Mouse (Mus musculus) midbrain, embryonic 12.5 days (tissue): ENCODE measurements around the gene Mcm8. TPM values are rescaled to one million over a fixed set of nuclear protein-coding genes. Genes with fewer than 3 reads are reported as not detected.
A peak's percentile ranks its signal among the peaks of the same experiment; 100 is the strongest.

Source experiments
- ATAC-seq: fragments of 200-750 bp; cut with Nextera tagmentation; 2 replicates; pipeline ENCODE4 v1.8.0; 2017; ENCODE audit warnings: low read depth, moderate TSS enrichment, moderate library complexity; ENCODE audit not compliant: low FRiP score
- H3K27ac ChIP-seq: fragments of 300-500 bp; sonication (generic); replicated peaks from 2 replicates; pipeline ENCODE4 v1.5.1; 2016; ENCODE audit warnings: mild to moderate bottlenecking
- H3K27me3 ChIP-seq: fragments of 300-500 bp; sonication (generic); 2 replicates; pipeline ENCODE4 v1.6.1; 2016; ENCODE audit warnings: mild to moderate bottlenecking
- H3K36me3 ChIP-seq: fragments of 300-500 bp; sonication (generic); 2 replicates; pipeline ENCODE4 v1.6.1; 2016
- H3K4me1 ChIP-seq: fragments of 300-500 bp; sonication (generic); 2 replicates; pipeline ENCODE4 v1.6.1; 2016
- H3K4me2 ChIP-seq: fragments of 300-500 bp; sonication (generic); replicated peaks from 2 replicates; pipeline ENCODE4 v1.6.1; 2016; ENCODE audit warnings: mild to moderate bottlenecking, moderate library complexity
- H3K4me3 ChIP-seq: fragments of 300-500 bp; sonication (generic); 2 replicates; pipeline ENCODE4 v1.5.1; 2016; ENCODE audit warnings: mild to moderate bottlenecking
- H3K9ac ChIP-seq: fragments of 300-500 bp; sonication (generic); replicated peaks from 2 replicates; pipeline ENCODE4 v1.6.1; 2016; ENCODE audit warnings: mild to moderate bottlenecking, moderate library complexity
- H3K9me3 ChIP-seq: fragments of 300-500 bp; sonication (generic); 2 replicates; pipeline ENCODE4 v1.6.1; 2016; ENCODE audit warnings: mild to moderate bottlenecking
- WGBS: fragments of 180-500 bp; shearing (Covaris S2); methylation state at CpG from one replicate; pipeline ENCODE4 v1.1.7; 2016; 5-methylcytosine and 5-hydroxymethylcytosine counted together
- polyA plus RNA-seq: library from polyadenylated mRNA; unstranded; fragments of >200 nt; fragmentation: Nextera tagmentation; extraction: Ambion mirVana; gene quantifications from 2 replicates; pipeline ENCODE4 v1.2.1, GENCODE M21; 2016

The Mcm8 gene
- polyA plus RNA-seq: 18.8 and 18.9 TPM in 2 replicates

DNA sequence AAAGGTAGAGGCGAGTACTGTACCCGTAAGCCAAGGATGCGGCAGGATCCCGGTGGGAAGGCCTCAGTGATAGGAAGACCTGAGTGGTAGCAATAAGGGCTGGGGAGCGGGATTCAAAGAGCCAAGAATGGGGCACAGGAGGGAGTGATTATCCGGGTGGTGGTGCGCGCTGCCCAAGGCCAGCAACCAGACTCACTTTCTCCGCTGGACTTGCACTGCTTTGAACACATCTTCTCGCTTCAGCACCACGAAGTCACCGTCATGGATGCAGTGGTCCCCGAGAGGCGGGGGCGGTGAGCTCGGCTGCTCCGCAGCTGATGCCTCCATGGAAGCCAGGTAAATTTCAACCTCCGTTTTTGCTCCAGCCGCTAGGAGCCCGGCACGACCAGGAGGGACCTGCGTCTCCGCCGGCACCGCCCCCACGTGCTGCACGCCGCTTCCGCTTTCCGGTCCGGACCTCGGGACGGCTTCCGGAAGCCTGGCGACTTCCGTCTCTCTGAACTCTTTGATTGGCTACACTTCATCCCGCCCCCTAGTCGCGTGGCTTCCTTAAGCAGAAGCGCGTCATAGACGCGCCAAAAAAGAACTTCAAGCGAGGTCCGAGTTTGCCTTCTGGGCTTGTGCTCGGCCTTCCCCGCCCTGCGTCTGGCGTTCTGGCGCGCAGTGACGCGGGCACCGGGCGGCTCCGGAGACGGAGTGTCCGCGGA, at the start of gene Mcm8, which contains the start of gene Trmt6:
Gene Mcm8 (plus strand): TSS at position 534 of the 707 bp plus-strand sequence.
Gene Trmt6 (minus strand): TSS at position 448 of the 707 bp plus-strand sequence.
- peak within 1 kb of the TSS; percentile 88 for H3K4me3 ChIP-seq
- peak; percentile 100 for ATAC-seq
- H3K4me1 ChIP-seq: peaks cover 18% of the 10 kb centered on the region
- no peaks in the 10 kb centered on the region for H3K9me3 ChIP-seq
- no peaks in the 10 kb centered on the region for H3K27me3 ChIP-seq
- peaks cover 24% of the 10 kb centered on the region for H3K36me3 ChIP-seq
- under 1% methylated on average over 59 of the region's 59 CpGs for WGBS
- H3K9ac ChIP-seq: peak within 1 kb of the TSS; percentile 73
- peak within 1 kb of the TSS; percentile 67 for H3K27ac ChIP-seq
- H3K4me2 ChIP-seq: peak within 1 kb of the TSS; percentile 89

DNA sequence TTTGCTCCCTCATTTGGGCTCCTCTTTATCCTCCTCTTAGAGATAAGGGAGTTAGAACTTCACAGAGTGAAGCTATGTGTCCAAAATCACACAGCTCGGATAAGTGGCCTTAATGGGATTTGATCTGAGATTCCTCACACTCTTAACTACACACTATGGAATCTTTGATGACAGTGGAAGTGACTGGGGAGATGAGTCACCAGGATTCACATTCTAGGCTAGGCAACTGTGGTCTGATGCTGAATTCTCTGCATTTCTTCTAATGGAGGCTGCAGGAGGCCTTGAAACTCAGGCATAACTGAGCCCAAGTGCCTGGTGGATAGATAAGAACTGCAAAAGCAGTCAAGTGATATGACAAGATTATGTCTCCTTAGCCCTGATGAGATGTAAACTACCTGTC, 45.1 kb upstream of the Mcm8 start:
- Histone ChIP-seq H3K4me3 (no peak overlapping the region), H3K9ac (no peak overlapping the region), H3K4me1 (no peaks in the 10 kb centered on the region), H3K36me3 (no peaks in the 10 kb centered on the region), H3K27me3 (no peaks in the 10 kb centered on the region), H3K27ac (no peak overlapping the region), H3K4me2 (no peak overlapping the region), H3K9me3 (no peaks in the 10 kb centered on the region)
- WGBS: 59% methylated on average over 1 of the region's 1 CpGs
- ATAC-seq: no peak

DNA sequence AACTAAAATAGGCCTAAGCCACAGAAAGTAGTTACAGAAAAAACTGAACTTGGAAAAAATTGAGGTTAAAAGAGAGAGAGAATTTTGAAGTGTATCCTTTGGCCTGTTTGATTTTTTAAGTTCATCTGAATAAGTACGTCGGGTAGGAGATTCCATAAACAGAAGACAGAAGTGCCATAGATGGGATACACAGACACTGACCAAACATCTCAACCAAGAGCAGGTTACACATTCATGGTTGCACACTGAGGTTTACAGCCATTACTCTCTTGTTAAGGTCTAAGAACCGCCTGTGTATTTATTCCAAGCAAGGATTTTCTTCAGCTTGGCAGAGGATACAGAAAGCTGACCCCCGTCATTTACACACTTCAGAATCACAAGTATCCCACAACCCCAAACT, 35.0 kb upstream of the Mcm8 start, which contains the start of gene Chgb:
Gene Chgb (plus strand): TSS at position 301 of the 400 bp plus-strand sequence.
- Histone ChIP-seq H3K4me2 (peak within 1 kb of the TSS; percentile 70), H3K9me3 (no peaks in the 10 kb centered on the region), H3K36me3 (no peaks in the 10 kb centered on the region), H3K27ac (peak within 1 kb of the TSS; percentile 96), H3K4me3 (peak within 1 kb of the TSS; percentile 49), H3K9ac (peak within 1 kb of the TSS; percentile 73), H3K27me3 (no peaks in the 10 kb centered on the region), H3K4me1 (no peaks in the 10 kb centered on the region)
- ATAC-seq: no peak; the same call in 1 of the 2 replicates
- 7% methylated on average over 4 of the region's 4 CpGs for WGBS

DNA sequence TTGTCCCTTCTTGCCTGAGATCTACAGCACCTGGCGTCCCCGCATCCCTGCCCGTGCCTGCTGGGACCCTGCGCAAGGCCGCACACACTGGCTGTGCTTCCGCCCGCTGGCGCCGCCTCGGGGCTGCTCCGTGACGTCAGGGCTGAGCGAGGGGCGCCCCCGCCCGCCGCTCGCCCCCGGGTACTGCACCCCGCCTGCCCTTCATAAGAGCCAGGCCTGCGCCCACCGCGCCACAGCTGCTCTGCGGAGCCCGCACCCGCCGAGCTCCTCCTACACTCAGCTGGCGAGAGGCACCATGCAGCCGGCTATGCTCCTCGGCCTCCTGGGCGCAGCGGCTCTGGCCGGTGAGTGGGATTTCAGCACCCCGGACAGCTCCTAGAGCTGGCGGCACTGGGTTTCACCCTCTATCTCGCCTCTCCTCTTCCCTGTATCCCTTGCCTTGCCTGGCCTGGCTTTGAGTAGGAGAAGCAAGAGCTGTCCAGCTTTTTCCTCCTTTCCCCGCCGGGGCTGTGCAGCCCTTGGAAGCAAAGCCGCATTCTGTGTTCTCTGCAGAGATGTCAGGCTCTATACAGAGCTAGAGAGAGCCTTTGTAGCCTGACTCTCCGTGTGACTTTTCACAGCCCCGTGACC, 34.4 kb upstream of the Mcm8 start:
- H3K4me3 ChIP-seq: peak overlapping the region; percentile 49
- no peaks in the 10 kb centered on the region for H3K36me3 ChIP-seq
- no peaks in the 10 kb centered on the region for H3K4me1 ChIP-seq
- no peaks in the 10 kb centered on the region for H3K27me3 ChIP-seq
- under 1% methylated on average over 39 of the region's 41 CpGs for WGBS
- H3K9ac ChIP-seq: peak overlapping the region; percentile 73
- ATAC-seq: peak; percentile 99
- H3K4me2 ChIP-seq: peak overlapping the region; percentile 70
- H3K9me3 ChIP-seq: no peaks in the 10 kb centered on the region
- peak overlapping the region; percentile 96 for H3K27ac ChIP-seq

DNA sequence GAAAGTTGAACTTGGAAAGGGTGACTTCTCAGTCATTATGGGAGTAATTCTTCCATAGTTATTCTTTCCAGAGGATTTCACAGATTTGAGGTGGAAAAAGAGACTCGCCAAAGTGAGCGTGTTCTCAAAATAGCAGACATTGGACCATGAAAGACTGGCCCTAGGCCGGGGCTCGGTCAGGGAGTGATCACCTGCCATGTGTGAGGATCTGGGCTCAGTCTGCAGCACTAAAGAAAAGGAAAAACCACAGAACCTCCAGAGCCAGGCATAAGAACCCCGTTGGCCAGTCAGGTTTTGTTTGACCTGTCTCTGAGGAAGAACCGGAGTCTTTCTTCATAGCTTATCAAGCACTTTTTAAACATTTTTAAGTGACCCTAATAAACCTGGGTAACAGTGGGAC, 31.9 kb upstream of the Mcm8 start:
- H3K4me2 ChIP-seq: no peak overlapping the region
- H3K9ac ChIP-seq: no peak overlapping the region
- H3K4me1 ChIP-seq: no peaks in the 10 kb centered on the region
- H3K36me3 ChIP-seq: no peaks in the 10 kb centered on the region
- no peak overlapping the region for H3K27ac ChIP-seq
- 87% methylated on average over 6 of the region's 6 CpGs for WGBS
- ATAC-seq: no peak
- no peaks in the 10 kb centered on the region for H3K9me3 ChIP-seq
- H3K27me3 ChIP-seq: no peaks in the 10 kb centered on the region
- H3K4me3 ChIP-seq: no peak overlapping the region

DNA sequence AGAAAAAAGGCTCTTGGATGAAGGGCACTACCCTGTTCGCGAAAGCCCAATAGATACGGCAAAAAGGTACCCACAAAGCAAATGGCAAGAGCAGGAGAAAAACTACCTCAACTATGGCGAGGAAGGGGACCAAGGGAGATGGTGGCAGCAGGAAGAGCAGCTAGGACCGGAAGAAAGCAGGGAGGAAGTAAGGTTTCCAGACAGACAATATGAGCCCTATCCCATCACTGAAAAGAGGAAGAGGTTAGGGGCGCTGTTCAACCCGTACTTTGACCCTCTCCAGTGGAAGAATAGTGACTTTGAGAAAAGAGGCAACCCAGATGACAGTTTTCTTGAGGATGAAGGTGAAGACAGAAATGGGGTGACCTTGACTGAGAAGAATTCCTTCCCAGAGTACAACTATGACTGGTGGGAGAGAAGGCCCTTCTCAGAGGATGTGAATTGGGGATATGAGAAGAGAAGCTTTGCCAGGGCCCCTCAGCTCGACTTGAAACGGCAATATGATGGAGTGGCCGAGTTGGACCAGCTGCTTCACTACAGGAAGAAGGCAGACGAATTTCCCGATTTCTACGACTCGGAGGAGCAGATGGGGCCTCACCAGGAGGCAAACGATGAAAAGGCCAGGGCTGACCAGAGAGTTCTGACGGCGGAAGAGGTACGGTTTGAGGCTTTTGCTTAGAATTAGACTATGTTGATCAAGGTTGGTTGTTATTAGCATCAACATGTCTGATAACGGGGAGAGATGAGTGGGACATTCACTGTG, 22.3 kb upstream of the Mcm8 start:
- Histone ChIP-seq H3K4me2 (no peak overlapping the region), H3K9me3 (no peaks in the 10 kb centered on the region), H3K36me3 (peaks cover 13% of the 10 kb centered on the region; the same call in 1 of the 2 replicates), H3K9ac (no peak overlapping the region), H3K27ac (no peak overlapping the region), H3K4me3 (no peak overlapping the region), H3K4me1 (no peaks in the 10 kb centered on the region), H3K27me3 (0 out of 2 replicates have a peak, but pooled peaks cover 5% of the 10 kb centered on the region)
- WGBS: 89% methylated on average over 19 of the region's 19 CpGs
- ATAC-seq: no peak

DNA sequence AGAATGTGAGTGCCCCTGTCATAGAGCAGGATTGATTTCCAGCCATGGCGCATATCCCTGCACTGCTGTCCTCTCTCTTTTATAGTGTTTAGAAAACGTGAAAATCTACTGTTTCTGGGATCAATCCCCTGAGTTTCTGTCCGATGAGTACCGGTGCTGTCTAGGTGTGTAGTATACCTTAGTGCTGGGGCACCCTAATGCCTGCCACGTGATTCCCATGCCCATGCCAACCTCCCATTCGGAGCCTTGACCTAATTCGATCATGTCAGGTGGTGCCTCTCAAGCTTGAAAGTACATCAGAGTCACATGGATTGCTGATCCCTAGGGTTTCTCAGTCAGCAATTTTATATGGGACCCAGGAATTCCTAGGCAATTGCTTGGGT, 21.7 kb upstream of the Mcm8 start:
- Histone ChIP-seq H3K27ac (no peak overlapping the region), H3K36me3 (peaks cover 13% of the 10 kb centered on the region; the same call in 1 of the 2 replicates), H3K4me3 (no peak overlapping the region), H3K4me1 (no peaks in the 10 kb centered on the region), H3K27me3 (0 out of 2 replicates have a peak, but pooled peaks cover 5% of the 10 kb centered on the region), H3K9me3 (no peaks in the 10 kb centered on the region), H3K9ac (no peak overlapping the region), H3K4me2 (no peak overlapping the region)
- WGBS: 85% methylated on average over 7 of the region's 7 CpGs
- no peak for ATAC-seq

DNA sequence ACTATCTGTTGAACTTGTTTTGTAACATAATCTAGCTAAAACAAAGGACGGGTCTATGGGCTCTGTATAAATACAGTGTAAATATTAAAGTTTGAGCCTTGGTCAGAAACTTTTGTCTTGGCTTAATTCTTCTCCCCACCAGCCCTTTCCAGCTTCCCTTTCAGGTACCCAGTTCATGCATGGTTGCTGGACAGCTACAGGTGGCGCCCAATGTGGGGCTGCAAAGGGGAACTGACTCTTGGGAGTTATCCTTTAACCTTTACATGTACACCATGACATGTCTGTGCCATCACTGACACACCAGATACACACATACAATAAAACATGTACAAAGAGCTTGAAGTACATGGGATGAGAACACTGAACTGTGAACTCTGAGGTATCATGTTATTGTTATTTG, 13.0 kb upstream of the Mcm8 start:
- Histone ChIP-seq H3K27ac (no peak overlapping the region), H3K9ac (no peak overlapping the region), H3K4me3 (no peak overlapping the region), H3K27me3 (no peaks in the 10 kb centered on the region), H3K9me3 (no peaks in the 10 kb centered on the region), H3K36me3 (peaks cover 47% of the 10 kb centered on the region), H3K4me2 (no peak overlapping the region), H3K4me1 (no peaks in the 10 kb centered on the region)
- 91% methylated on average over 2 of the region's 2 CpGs for WGBS
- no peak for ATAC-seq

DNA sequence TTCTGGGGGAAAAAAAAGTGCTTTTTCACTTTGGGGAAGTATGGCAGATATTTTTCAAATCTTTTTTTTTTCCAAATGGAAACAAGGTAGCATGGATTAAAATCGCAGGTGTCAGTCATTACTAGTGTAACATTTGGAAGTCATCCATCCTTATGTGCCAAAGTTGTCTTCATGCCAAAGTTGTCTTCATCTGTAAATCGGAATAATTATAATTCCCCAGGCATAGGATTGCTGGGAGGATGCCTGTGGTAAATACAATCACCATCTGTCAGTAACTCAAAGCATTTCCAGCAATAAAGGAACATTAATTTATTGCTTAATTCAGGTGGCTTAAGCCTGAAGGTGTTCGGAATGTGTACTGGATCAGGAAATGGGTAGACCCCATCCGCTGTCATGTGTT, 25.1 kb downstream of the Mcm8 start:
- Histone ChIP-seq H3K4me2 (no peak overlapping the region), H3K36me3 (peaks cover 11% of the 10 kb centered on the region)
- 89% methylated on average over 4 of the region's 4 CpGs for WGBS

DNA sequence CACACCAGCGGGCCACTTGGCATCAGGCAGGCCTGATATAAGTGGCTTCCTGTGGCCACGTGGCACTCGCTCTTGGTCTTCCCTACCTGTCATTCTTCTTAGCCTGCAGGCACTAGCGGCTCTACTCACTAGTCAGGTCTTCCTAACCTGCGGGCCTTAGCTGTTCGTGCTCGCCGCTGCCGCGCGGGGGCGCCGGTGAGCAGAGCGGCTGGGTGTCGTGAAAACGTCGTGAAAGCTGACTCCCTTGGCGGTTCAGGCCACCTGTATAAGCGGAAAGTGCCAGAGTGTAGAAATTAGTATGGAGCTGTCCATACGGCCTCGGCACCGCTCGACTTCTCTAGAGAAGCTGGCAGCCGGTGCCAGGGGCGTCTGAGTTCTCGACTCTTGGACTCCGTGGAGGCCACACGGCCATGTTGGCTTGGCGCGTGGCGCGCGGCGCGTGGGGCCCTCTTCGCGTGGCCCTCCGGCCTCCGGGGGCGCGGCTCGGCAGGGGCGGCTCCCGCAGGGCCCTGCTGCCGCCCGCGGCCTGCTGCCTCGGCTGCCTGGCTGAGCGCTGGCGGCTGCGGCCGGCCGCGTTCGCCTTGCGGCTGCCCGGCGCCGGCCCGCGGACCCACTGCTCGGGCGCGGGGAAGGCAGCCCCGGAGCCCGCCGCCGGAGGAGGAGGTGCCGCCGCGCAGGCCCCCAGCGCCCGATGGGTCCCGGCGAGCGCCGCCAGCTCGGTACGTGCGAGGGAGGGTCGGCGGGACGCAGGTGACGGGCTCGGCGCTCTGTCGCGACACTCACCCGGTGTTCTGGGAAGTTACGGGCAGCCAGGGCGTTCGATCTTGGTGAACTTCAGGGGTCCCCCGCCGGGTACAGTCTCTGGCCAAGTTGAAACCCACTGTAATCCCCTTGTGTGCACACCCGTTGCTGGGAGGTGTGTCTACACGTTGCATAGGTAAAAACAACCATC, 30.7 kb downstream of the Mcm8 start, which contains the start of gene Crls1:
Gene Crls1 (plus strand): TSS at position 260 of the 952 bp plus-strand sequence.
- peak within 1 kb of the TSS; percentile 74 for H3K4me2 ChIP-seq
- WGBS: under 1% methylated on average over 80 of the region's 96 CpGs
- no peaks in the 10 kb centered on the region for H3K9me3 ChIP-seq
- peak within 1 kb of the TSS; percentile 99 for H3K4me3 ChIP-seq
- peak within 1 kb of the TSS; percentile 92 for H3K9ac ChIP-seq
- H3K27me3 ChIP-seq: no peaks in the 10 kb centered on the region
- ATAC-seq: peak; percentile 94
- peaks cover 13% of the 10 kb centered on the region for H3K4me1 ChIP-seq
- H3K27ac ChIP-seq: peak within 1 kb of the TSS; percentile 77
- peaks cover 17% of the 10 kb centered on the region for H3K36me3 ChIP-seq

More for the DNA sequence above, 25.1 kb downstream of the Mcm8 start:
- Histone ChIP-seq H3K27me3 (no peaks in the 10 kb centered on the region), H3K27ac (no peak overlapping the region), H3K9me3 (no peaks in the 10 kb centered on the region), H3K9ac (no peak overlapping the region), H3K4me1 (no peaks in the 10 kb centered on the region), H3K4me3 (no peak overlapping the region)
- no peak for ATAC-seq

DNA sequence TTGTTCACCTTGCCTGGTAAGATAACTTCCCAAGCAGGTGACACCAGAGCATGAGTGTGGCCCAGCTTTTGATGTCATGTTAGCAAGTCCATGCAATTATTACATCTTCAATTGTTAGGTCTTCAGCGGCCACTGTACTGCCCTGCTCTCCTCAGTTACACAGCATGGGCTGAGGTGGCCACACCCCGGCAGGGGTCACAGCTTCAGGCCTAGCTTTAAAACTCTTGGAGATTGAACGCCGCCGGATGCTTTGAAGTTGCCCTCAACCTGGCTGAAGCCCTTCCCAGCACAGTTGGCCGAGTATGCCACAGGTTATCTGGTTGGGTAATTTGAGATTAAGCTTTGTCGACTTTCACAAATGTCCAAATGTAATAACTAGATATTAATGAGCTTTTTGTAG, 31.6 kb downstream of the Mcm8 start:
- WGBS: 53% methylated on average over 7 of the region's 7 CpGs
- H3K4me1 ChIP-seq: peaks cover 13% of the 10 kb centered on the region
- peaks cover 23% of the 10 kb centered on the region for H3K36me3 ChIP-seq
- no peaks in the 10 kb centered on the region for H3K27me3 ChIP-seq
- peak overlapping the region; percentile 99 for H3K4me3 ChIP-seq
- no peaks in the 10 kb centered on the region for H3K9me3 ChIP-seq
- peak overlapping the region; percentile 92 for H3K9ac ChIP-seq
- H3K27ac ChIP-seq: no peak overlapping the region
- 0 out of 2 replicates have a peak, but pooled peaks have one; percentile 3 for ATAC-seq
- H3K4me2 ChIP-seq: peak overlapping the region; percentile 74
